Mouse (Mus musculus): ENCODE data around the gene Timm29. TPM values are rescaled to one million over a fixed set of nuclear protein-coding genes. Genes with fewer than 3 reads are reported as not detected.

Gene Timm29
- total and polyA plus RNA-seq, 2 experiments from 2014 or later, result 61.8 to 74.6 TPM

GRCm38 (mm10) chr9:21551049-21551448, 41.5 kb upstream of the Timm29 start:
- 90% methylated on average over 2 of the region's 2 CpGs for WGBS
- no peak for TF ChIP-seq CTCF (IDR thresholded peaks at IDR 0.05)
- no peak for DNase-seq (ENCODE audit: low spot score)
- H3K4me1 ChIP-seq (ENCODE audit: insufficient read depth, low read length), result peaks cover 6% of the 10 kb centered on the region
- ATAC-seq (ENCODE audit: low FRiP score), result no peak
- H3K9ac ChIP-seq (replicated peaks; ENCODE audit: low read length, poor library complexity, severe bottlenecking), result no peak overlapping the region
- H3K4me2 ChIP-seq (ENCODE audit: low read depth, low read length, poor library complexity, severe bottlenecking), result no peak overlapping the region
- no peak overlapping the region for H3K4me3 ChIP-seq (ENCODE audit: low read depth, low read length)
- H3K36me3 ChIP-seq (ENCODE audit: insufficient read depth, low read length), result peaks cover 10% of the 10 kb centered on the region; the same call in 1 of the 2 replicates
- H3K27ac ChIP-seq (ENCODE audit: low read depth, low read length), result no peak overlapping the region
- no peaks in the 10 kb centered on the region for H3K9me3 ChIP-seq (ENCODE audit: low read length)
- H3K27me3 ChIP-seq (ENCODE audit: insufficient read depth, low read length), result no peaks in the 10 kb centered on the region

GRCm38 (mm10) chr9:21553607-21554273, 38.8 kb upstream of the Timm29 start:
- Histone ChIP-seq H3K27ac (ENCODE audit: low read depth, low read length) (no peak overlapping the region), H3K9ac (replicated peaks; ENCODE audit: low read length, poor library complexity, severe bottlenecking) (no peak overlapping the region), H3K4me3 (ENCODE audit: low read depth, low read length) (no peak overlapping the region), H3K4me2 (ENCODE audit: low read depth, low read length, poor library complexity, severe bottlenecking) (no peak overlapping the region), H3K4me1 (ENCODE audit: insufficient read depth, low read length) (no peaks in the 10 kb centered on the region), H3K27me3 (ENCODE audit: insufficient read depth, low read length) (no peaks in the 10 kb centered on the region), H3K36me3 (ENCODE audit: insufficient read depth, low read length) (peaks cover 13% of the 10 kb centered on the region; the same call in 1 of the 2 replicates), H3K9me3 (ENCODE audit: low read length) (no peaks in the 10 kb centered on the region)
- 90% methylated on average over 6 of the region's 6 CpGs for WGBS
- TF ChIP-seq CTCF (IDR thresholded peaks at IDR 0.05), result no peak
- no peak for ATAC-seq (ENCODE audit: low FRiP score)
- DNase-seq (ENCODE audit: low spot score), result no peak

DNA sequence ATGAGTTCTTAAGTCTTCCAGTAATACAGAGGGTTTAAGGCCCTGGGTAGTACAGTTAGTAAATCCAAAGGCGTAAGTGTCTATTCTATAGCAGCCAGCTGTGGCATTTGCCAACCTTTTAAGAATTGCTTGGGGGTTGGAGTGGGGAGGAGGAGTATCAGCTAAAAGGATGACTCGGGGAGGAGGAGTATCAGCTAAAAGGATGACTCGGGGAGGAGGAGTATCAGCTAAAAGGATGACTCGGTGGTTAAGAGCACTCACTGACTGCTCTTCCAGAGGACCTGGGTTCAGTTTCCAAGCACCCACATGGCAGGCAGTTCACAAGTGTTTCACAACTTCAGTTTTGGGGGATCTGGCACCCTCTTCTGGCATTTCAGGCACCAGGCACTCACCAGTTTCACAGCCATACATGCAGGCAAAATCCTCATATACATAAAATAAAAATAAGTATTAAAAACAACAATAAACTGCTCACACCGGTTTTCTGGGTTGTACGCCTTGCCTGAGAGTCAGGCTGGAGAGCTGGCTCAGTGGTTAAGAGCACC, 37.3 kb upstream of the Timm29 start:
- no peak for ATAC-seq (ENCODE audit: low FRiP score)
- no peak overlapping the region for H3K4me2 ChIP-seq (ENCODE audit: low read depth, low read length, poor library complexity, severe bottlenecking)
- no peak overlapping the region for H3K27ac ChIP-seq (ENCODE audit: low read depth, low read length)
- H3K4me1 ChIP-seq (ENCODE audit: insufficient read depth, low read length), result no peaks in the 10 kb centered on the region
- no peaks in the 10 kb centered on the region for H3K27me3 ChIP-seq (ENCODE audit: insufficient read depth, low read length)
- no peak overlapping the region for H3K4me3 ChIP-seq (ENCODE audit: low read depth, low read length)
- H3K9ac ChIP-seq (replicated peaks; ENCODE audit: low read length, poor library complexity, severe bottlenecking), result no peak overlapping the region
- DNase-seq (ENCODE audit: low spot score), result no peak
- 87% methylated on average over 6 of the region's 6 CpGs for WGBS
- peaks cover 10% of the 10 kb centered on the region; the same call in 1 of the 2 replicates for H3K36me3 ChIP-seq (ENCODE audit: insufficient read depth, low read length)
- no peak for TF ChIP-seq CTCF (IDR thresholded peaks at IDR 0.05)
- no peaks in the 10 kb centered on the region for H3K9me3 ChIP-seq (ENCODE audit: low read length)

DNA sequence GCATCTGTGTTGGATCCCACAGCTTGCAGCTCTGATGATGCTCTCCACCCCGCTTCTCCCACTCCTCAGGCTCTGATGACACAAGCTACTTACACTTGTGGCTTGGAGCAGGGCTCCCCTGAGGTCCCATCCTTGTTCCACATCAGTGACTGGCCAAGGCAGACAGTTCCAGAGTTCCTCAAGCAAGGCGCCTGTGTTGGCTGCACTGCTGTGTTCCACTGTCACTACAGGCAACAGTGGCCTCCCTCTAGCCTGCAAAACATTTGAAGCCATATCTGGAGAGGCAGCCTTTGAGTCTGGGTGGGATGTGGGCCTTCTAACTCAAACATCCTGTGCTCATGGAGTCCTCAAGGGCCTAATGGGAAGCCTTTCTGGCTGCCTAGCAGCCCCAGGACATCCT, 35.5 kb upstream of the Timm29 start:
- Histone ChIP-seq H3K9me3 (ENCODE audit: low read length) (no peaks in the 10 kb centered on the region), H3K27ac (ENCODE audit: low read depth, low read length) (no peak overlapping the region), H3K9ac (replicated peaks; ENCODE audit: low read length, poor library complexity, severe bottlenecking) (no peak overlapping the region), H3K4me3 (ENCODE audit: low read depth, low read length) (no peak overlapping the region), H3K27me3 (ENCODE audit: insufficient read depth, low read length) (no peaks in the 10 kb centered on the region), H3K4me1 (ENCODE audit: insufficient read depth, low read length) (no peaks in the 10 kb centered on the region), H3K4me2 (ENCODE audit: low read depth, low read length, poor library complexity, severe bottlenecking) (no peak overlapping the region), H3K36me3 (ENCODE audit: insufficient read depth, low read length) (0 out of 2 replicates have a peak, but pooled peaks cover 10% of the 10 kb centered on the region)
- no peak for ATAC-seq (ENCODE audit: low FRiP score)
- peak; percentile 8 for DNase-seq (ENCODE audit: low spot score)
- no peak for TF ChIP-seq CTCF (IDR thresholded peaks at IDR 0.05)
- 90% methylated on average over 2 of the region's 2 CpGs for WGBS

- no peak overlapping the region for H3K4me2 ChIP-seq (ENCODE audit: low read depth, low read length, poor library complexity, severe bottlenecking)
- H3K27me3 ChIP-seq (ENCODE audit: insufficient read depth, low read length), result no peaks in the 10 kb centered on the region
- no peak overlapping the region for H3K4me3 ChIP-seq (ENCODE audit: low read depth, low read length)
- TF ChIP-seq CTCF (IDR thresholded peaks at IDR 0.05), result no peak
- WGBS, result 87% methylated on average over 2 of the region's 2 CpGs
- no peaks in the 10 kb centered on the region for H3K4me1 ChIP-seq (ENCODE audit: insufficient read depth, low read length)
- H3K9me3 ChIP-seq (ENCODE audit: low read length), result no peaks in the 10 kb centered on the region
- H3K9ac ChIP-seq (replicated peaks; ENCODE audit: low read length, poor library complexity, severe bottlenecking), result no peak overlapping the region
- H3K27ac ChIP-seq (ENCODE audit: low read depth, low read length), result no peak overlapping the region
- DNase-seq (ENCODE audit: low spot score) (no peak), ATAC-seq (ENCODE audit: low FRiP score) (no peak)
- H3K36me3 ChIP-seq (ENCODE audit: insufficient read depth, low read length), result 0 out of 2 replicates have a peak, but pooled peaks cover 10% of the 10 kb centered on the region
Observed at GRCm38 (mm10) chr9:21557556-21557955, 35.0 kb upstream of the Timm29 start.

DNA sequence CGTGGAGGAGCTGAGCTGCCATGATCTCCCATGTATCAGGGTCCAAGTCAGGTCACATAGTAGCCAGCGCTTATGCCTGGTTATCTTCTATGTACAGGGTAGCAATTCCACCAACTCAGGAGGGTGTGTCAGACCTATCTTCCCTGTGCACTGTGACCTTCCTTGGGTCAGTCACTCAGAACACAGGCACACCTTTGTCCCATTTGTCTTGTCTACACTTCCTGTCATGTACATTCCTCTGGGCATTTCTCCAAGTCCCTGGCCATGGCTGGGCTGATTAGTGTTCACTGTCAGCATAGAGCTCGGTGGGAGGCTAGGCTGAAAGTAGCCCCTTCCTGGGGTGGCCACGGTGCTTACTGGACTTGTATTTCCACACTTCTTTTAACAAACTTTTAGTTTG, 34.2 kb upstream of the Timm29 start:
- no peak overlapping the region for H3K27ac ChIP-seq (ENCODE audit: low read depth, low read length)
- no peaks in the 10 kb centered on the region for H3K4me1 ChIP-seq (ENCODE audit: insufficient read depth, low read length)
- no peak overlapping the region for H3K4me2 ChIP-seq (ENCODE audit: low read depth, low read length, poor library complexity, severe bottlenecking)
- no peaks in the 10 kb centered on the region for H3K27me3 ChIP-seq (ENCODE audit: insufficient read depth, low read length)
- no peaks in the 10 kb centered on the region for H3K9me3 ChIP-seq (ENCODE audit: low read length)
- 82% methylated on average over 4 of the region's 4 CpGs for WGBS
- no peak overlapping the region for H3K4me3 ChIP-seq (ENCODE audit: low read depth, low read length)
- 0 out of 2 replicates have a peak, but pooled peaks cover 10% of the 10 kb centered on the region for H3K36me3 ChIP-seq (ENCODE audit: insufficient read depth, low read length)
- ATAC-seq (ENCODE audit: low FRiP score) (no peak), DNase-seq (ENCODE audit: low spot score) (peak; percentile 6)
- H3K9ac ChIP-seq (replicated peaks; ENCODE audit: low read length, poor library complexity, severe bottlenecking), result no peak overlapping the region
- TF ChIP-seq CTCF (IDR thresholded peaks at IDR 0.05), result no peak
